Mouse (Mus musculus): ENCODE results near the gene Mitf.

GRCm38 (mm10) chr6:98038513-98038912 is 231.7 kb downstream of the Mitf start:
- TF ChIP-seq CTCF (IDR thresholded peaks at IDR 0.05; ENCODE audit: low read depth) (no peak), EP300 (IDR thresholded peaks at IDR 0.05; ENCODE audit: low read depth) (no peak)
